Mouse (Mus musculus): ENCODE results near the gene Reps2.

The Reps2 gene

GRCm38 (mm10) chrX:162488630-162489029, 154.8 kb downstream of the Reps2 start:
- DNase-seq (ENCODE audit: low spot score in 2 of 2), result no peak

GRCm38 (mm10) chrX:162487734-162488133, 155.7 kb downstream of the Reps2 start:
- DNase-seq (ENCODE audit: low spot score in 2 of 2), result no peak

- peak; percentile 1 to 7 for DNase-seq (ENCODE audit: low spot score in 2 of 2)
Observed at GRCm38 (mm10) chrX:162470213-162470612, 173.2 kb downstream of the Reps2 start.

- no peak for DNase-seq (ENCODE audit: low spot score in 2 of 2)
Observed at GRCm38 (mm10) chrX:162462156-162462555, 181.3 kb downstream of the Reps2 start.

- no peak for DNase-seq (ENCODE audit: low spot score in 2 of 2)
Observed at GRCm38 (mm10) chrX:162456445-162456844, 187.0 kb downstream of the Reps2 start.

- DNase-seq (ENCODE audit: low spot score in 2 of 2), result no peak
Observed at GRCm38 (mm10) chrX:162455364-162455763, 188.1 kb downstream of the Reps2 start.

- DNase-seq (ENCODE audit: low spot score in 2 of 2), result no peak
Observed at GRCm38 (mm10) chrX:162453821-162454402, 189.5 kb downstream of the Reps2 start.

- DNase-seq (ENCODE audit: low spot score in 2 of 2), result no peak
Observed at GRCm38 (mm10) chrX:162452642-162453041, 190.8 kb downstream of the Reps2 start.

- no peak for DNase-seq (ENCODE audit: low spot score in 2 of 2)
Observed at GRCm38 (mm10) chrX:162447974-162448373, 195.5 kb downstream of the Reps2 start.

- no peak for DNase-seq (ENCODE audit: low spot score in 2 of 2)
Observed at GRCm38 (mm10) chrX:162446678-162447318, 196.7 kb downstream of the Reps2 start.

- no peak for DNase-seq (ENCODE audit: low spot score in 2 of 2)
Observed at GRCm38 (mm10) chrX:162443387-162443786, 200.1 kb downstream of the Reps2 start.

GRCm38 (mm10) chrX:162442970-162443369, 200.5 kb downstream of the Reps2 start:
- peak in 1 of 2 experiments; percentile 5 for DNase-seq (ENCODE audit: low spot score in 2 of 2)

- DNase-seq (ENCODE audit: low spot score in 2 of 2), result no peak
Observed at GRCm38 (mm10) chrX:162432776-162433543, 210.5 kb downstream of the Reps2 start.

- no peak for DNase-seq (ENCODE audit: low spot score in 2 of 2)
Observed at GRCm38 (mm10) chrX:162427698-162428097, 215.8 kb downstream of the Reps2 start.

- no peak for DNase-seq (ENCODE audit: low spot score in 2 of 2)
Observed at GRCm38 (mm10) chrX:162419431-162419830, 224.0 kb downstream of the Reps2 start.

GRCm38 (mm10) chrX:162413124-162413523, 230.3 kb downstream of the Reps2 start:
- no peak for DNase-seq (ENCODE audit: low spot score in 2 of 2)

GRCm38 (mm10) chrX:162407291-162407690, 236.2 kb downstream of the Reps2 start:
- no peak for DNase-seq (ENCODE audit: low spot score in 2 of 2)

- DNase-seq (ENCODE audit: low spot score in 2 of 2), result no peak
Observed at GRCm38 (mm10) chrX:162402487-162402886, 241.0 kb downstream of the Reps2 start.

GRCm38 (mm10) chrX:162380730-162381129, 262.7 kb downstream of the Reps2 start:
- no peak for DNase-seq (ENCODE audit: low spot score in 2 of 2)

- DNase-seq (ENCODE audit: low spot score in 2 of 2), result no peak
Observed at GRCm38 (mm10) chrX:162363206-162363605, 280.2 kb downstream of the Reps2 start.
